ENCODE assay signal across 8 mouse cellular contexts in the genomic region with DNA sequence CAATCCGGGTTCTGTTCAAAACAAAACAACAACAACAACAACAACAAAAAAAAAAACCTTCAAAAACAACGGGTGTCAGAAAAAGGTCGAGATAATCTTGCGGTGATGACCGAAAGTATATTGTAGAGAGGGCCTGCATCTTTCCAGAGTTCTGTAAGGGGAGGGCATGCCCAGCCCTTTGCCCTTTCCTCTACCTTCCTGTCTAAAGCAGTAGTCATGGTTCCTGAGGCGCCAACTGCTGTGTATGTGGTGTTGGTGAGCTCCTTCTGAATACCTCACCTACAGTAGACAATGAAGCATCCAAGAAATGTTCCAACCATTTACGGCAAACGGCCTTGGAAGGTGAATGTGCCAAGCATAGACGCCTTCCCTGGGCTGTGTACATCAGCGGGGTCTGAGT. TPM values are rescaled to one million over a fixed set of nuclear protein-coding genes. Genes with fewer than 3 reads are reported as not detected.
A peak's percentile ranks its signal among the peaks of the same experiment; 100 is the strongest.
DNase-seq lines count a peak whose midpoint lies in the region; ATAC-seq and TF ChIP-seq lines count a peak whose summit lies in the region.

No protein-coding gene starts in this region.

- WGBS in lung, embryonic 15.5 days: 39% methylated on average over 10 of the region's 10 CpGs
- 41% methylated on average over 10 of the region's 10 CpGs for WGBS in forebrain, embryonic 10.5 days
- WGBS in limb, embryonic 13.5 days: 42% methylated on average over 10 of the region's 10 CpGs
- WGBS in small intestine, adult 2 months: 38% methylated on average over 10 of the region's 10 CpGs

- H3K4me3 ChIP-seq in lung, embryonic 15.5 days: peak overlapping the region; percentile 94
- H3K4me3 ChIP-seq in forebrain, embryonic 10.5 days: peak overlapping the region; percentile 92
- peak overlapping the region; percentile 85 for H3K4me3 ChIP-seq in limb, embryonic 13.5 days
- peak overlapping the region; percentile 94 for H3K4me3 ChIP-seq in small intestine, adult 2 months (ENCODE audit: low read depth, low read length)

- peak overlapping the region; percentile 91 for H3K27ac ChIP-seq in lung, embryonic 15.5 days
- peak overlapping the region; percentile 95 for H3K27ac ChIP-seq in forebrain, embryonic 10.5 days
- H3K27ac ChIP-seq in limb, embryonic 13.5 days: peak overlapping the region; percentile 81; the same call in 1 of the 2 replicates
- peak overlapping the region; percentile 81 for H3K27ac ChIP-seq in small intestine, adult 2 months (ENCODE audit: insufficient read depth, low read depth, low read length)

- no peak for TF ChIP-seq POLR2A in small intestine, adult 2 months (IDR thresholded peaks at IDR 0.05; ENCODE audit: low read depth, low read length)

- ATAC-seq in lung, embryonic 15.5 days (ENCODE audit: borderline replicate concordance, extremely low read depth, low FRiP score, low TSS enrichment): no peak
- ATAC-seq in limb, embryonic 13.5 days (ENCODE audit: low FRiP score, low read depth): no peak

- peak overlapping the region; percentile 93 for H3K9ac ChIP-seq in lung, embryonic 15.5 days
- H3K9ac ChIP-seq in limb, embryonic 13.5 days: peak overlapping the region; percentile 89

- no peaks in the 10 kb centered on the region for H3K36me3 ChIP-seq in lung, embryonic 15.5 days
- peaks cover 11% of the 10 kb centered on the region for H3K36me3 ChIP-seq in forebrain, embryonic 10.5 days (replicated peaks)
- no peaks in the 10 kb centered on the region; the same call in 1 of the 2 replicates for H3K36me3 ChIP-seq in limb, embryonic 13.5 days
- H3K36me3 ChIP-seq in small intestine, adult 2 months (ENCODE audit: control insufficient read depth, insufficient read depth, low read length): no peaks in the 10 kb centered on the region

- H3K4me2 ChIP-seq in lung, embryonic 15.5 days: peak overlapping the region; percentile 78
- peak overlapping the region; percentile 78 for H3K4me2 ChIP-seq in limb, embryonic 13.5 days (replicated peaks)

- DNase-seq in lung, postnatal 14 days: no peak
- no peak for DNase-seq in forebrain, embryonic 10.5 days (ENCODE audit: extremely low spot score, low spot score)
- no peak for DNase-seq in layer of hippocampus, adult 11-12 months (ENCODE audit: low spot score)
- no peak for DNase-seq in thymus, postnatal 25 days
- no peak for DNase-seq in adrenal gland, postnatal 10 days

- H3K9me3 ChIP-seq in lung, embryonic 15.5 days: no peaks in the 10 kb centered on the region
- no peaks in the 10 kb centered on the region for H3K9me3 ChIP-seq in forebrain, embryonic 10.5 days
- no peaks in the 10 kb centered on the region for H3K9me3 ChIP-seq in limb, embryonic 13.5 days

- no peaks in the 10 kb centered on the region for H3K27me3 ChIP-seq in lung, embryonic 15.5 days
- peaks cover 6% of the 10 kb centered on the region; the same call in 1 of the 2 replicates for H3K27me3 ChIP-seq in forebrain, embryonic 10.5 days (ENCODE audit: poor library complexity, severe bottlenecking)
- H3K27me3 ChIP-seq in limb, embryonic 13.5 days: no peaks in the 10 kb centered on the region
- no peaks in the 10 kb centered on the region for H3K27me3 ChIP-seq in small intestine, adult 2 months (ENCODE audit: control insufficient read depth, insufficient read depth, low read length)

- no peak for TF ChIP-seq CTCF in small intestine, adult 2 months (IDR thresholded peaks at IDR 0.05; ENCODE audit: extremely low read depth, insufficient read length, insufficient replicate concordance, low read depth, low read length)

- H3K4me1 ChIP-seq in lung, embryonic 15.5 days: peaks cover 19% of the 10 kb centered on the region
- H3K4me1 ChIP-seq in forebrain, embryonic 10.5 days: peaks cover 27% of the 10 kb centered on the region
- peaks cover 21% of the 10 kb centered on the region for H3K4me1 ChIP-seq in limb, embryonic 13.5 days
- H3K4me1 ChIP-seq in small intestine, adult 2 months (ENCODE audit: control insufficient read depth, insufficient read depth, insufficient read length, low read length): peaks cover 34% of the 10 kb centered on the region

RNA-seq across cellular contexts. Expression of gene Panx1, which starts 0.5 kb away (rescaled TPM):
- polyA plus RNA-seq in lung, embryonic 15.5 days (2015; fragmentation: Nextera tagmentation; extraction: Ambion mirVana): 31.7 and 38.6 TPM in 2 replicates
- polyA plus RNA-seq in forebrain, embryonic 10.5 days (2016; fragmentation: Nextera tagmentation; extraction: Ambion mirVana): 68.8 and 69.9 TPM in 2 replicates
- polyA plus RNA-seq in limb, embryonic 13.5 days (2015; fragmentation: Nextera tagmentation; extraction: Ambion mirVana): 46.2 and 49.8 TPM in 2 replicates
- polyA plus RNA-seq in small intestine, adult 2 months (2012; rRNA removed): 29.1 and 134 TPM in 2 replicates
- total RNA-seq in adrenal gland, postnatal 10 days (2021): 10 to 100 TPM; 13.5 to 14.6 TPM
